Mouse (Mus musculus) heart, adult 2 months (tissue): ENCODE results near the gene Tgm2. TPM values are rescaled to one million over a fixed set of nuclear protein-coding genes. Genes with fewer than 3 reads are reported as not detected.

Experiments used
- DNase-seq, 2 experiments: peaks; one replicate each; pipeline ENCODE4 v3.0.0; 2021
- H3K27ac ChIP-seq: fragments of 200-600 bp; 2 replicates; pipeline ENCODE4 v1.8.1; 2022
- H3K27me3 ChIP-seq: fragments of 200-500 bp; 2 replicates; pipeline ENCODE4 v1.6.1; 2012; ENCODE audit warnings: mild to moderate bottlenecking, low read length, inconsistent platforms, mixed read lengths; ENCODE audit not compliant: control insufficient read depth, insufficient read depth
- H3K36me3 ChIP-seq: fragments of 200-500 bp; 2 replicates; pipeline ENCODE4 v1.6.1; 2012; ENCODE audit warnings: low read length, inconsistent platforms; ENCODE audit not compliant: control insufficient read depth, insufficient read depth
- H3K4me1 ChIP-seq: fragments of 200-500 bp; 2 replicates; pipeline ENCODE4 v1.6.1; 2011; ENCODE audit warnings: low read length; ENCODE audit not compliant: control insufficient read depth, insufficient read depth
- H3K4me3 ChIP-seq: fragments of 200-600 bp; 2 replicates; pipeline ENCODE4 v1.8.1; 2022
- H3K79me2 ChIP-seq: fragments of 200-500 bp; replicated peaks from 2 replicates; pipeline ENCODE4 v1.6.1; 2012; ENCODE audit warnings: mild to moderate bottlenecking, inconsistent platforms, low read length, moderate library complexity, mixed read lengths; ENCODE audit not compliant: control insufficient read depth, insufficient read depth
- H3K9ac ChIP-seq: fragments of 200-500 bp; 2 replicates; pipeline ENCODE4 v1.6.1; 2012; ENCODE audit warnings: low read depth, mild to moderate bottlenecking, control low read depth, inconsistent platforms, low read length, mixed read lengths
- CTCF ChIP-seq: fragments of 200-600 bp; IDR thresholded peaks from 2 replicates; pipeline ENCODE4 v1.8.1; 2022; ENCODE audit warnings: antibody characterized with exemption, mild to moderate bottlenecking, moderate library complexity
- EP300 ChIP-seq: fragments of 200-500 bp; IDR thresholded peaks from 2 replicates; pipeline ENCODE4 v1.6.1; 2011; ENCODE audit warnings: low read depth, low read length, control low read depth; ENCODE audit not compliant: insufficient read depth
- POLR2A ChIP-seq: fragments of 200-500 bp; IDR thresholded peaks from 2 replicates; pipeline ENCODE4 v1.6.1; 2011; ENCODE audit warnings: mild to moderate bottlenecking, low read depth, low read length, control low read depth; ENCODE audit not compliant: insufficient read depth
- WGBS: fragments of 180-500 bp; shearing (Covaris S2); methylation state at CpG from one replicate; pipeline ENCODE4 v1.1.7; 2018; 5-methylcytosine and 5-hydroxymethylcytosine counted together
- intact Hi-C: fragments of 180-260 bp; cut with DNase I; formaldehyde crosslinking; loops from one replicate; pipeline ENCODE4 v1.15.1; 2025
- polyA plus RNA-seq: library from polyadenylated mRNA; depleted of rRNA; stranded (reverse); fragments of >200 nt; gene quantifications from 2 replicates; pipeline ENCODE4 v1.2.3, GENCODE M21; 2012
- total RNA-seq, 2 experiments: library from RNA; stranded (reverse); gene quantifications; 2 replicates each; pipeline ENCODE4 v1.2.3; 2021

Gene Tgm2
- total and polyA plus RNA-seq, 3 experiments, result 155 to 286 (median 270) TPM

- intact Hi-C loops, result no loop called here
- Histone ChIP-seq H3K27me3 (no peaks in the 10 kb centered on the region), H3K9ac (no peak overlapping the region), H3K4me3 (no peak overlapping the region), H3K79me2 (no peaks in the 10 kb centered on the region), H3K4me1 (peaks cover 43% of the 10 kb centered on the region), H3K27ac (peak overlapping the region; percentile 73), H3K36me3 (peaks cover 43% of the 10 kb centered on the region)
- TF ChIP-seq CTCF, result no peak
- WGBS, result 83% methylated on average over 16 of the region's 16 CpGs
- DNase-seq, result no peak
Measured at GRCm38 (mm10) chr2:158129291-158130002, 16.8 kb downstream of the Tgm2 start.

GRCm38 (mm10) chr2:158128461-158129130 is 17.6 kb downstream of the Tgm2 start:
- H3K4me1 ChIP-seq, result peaks cover 40% of the 10 kb centered on the region

GRCm38 (mm10) chr2:158127872-158128271 is 18.4 kb downstream of the Tgm2 start:
- Histone ChIP-seq H3K4me3 (no peak overlapping the region), H3K79me2 (no peaks in the 10 kb centered on the region), H3K9ac (no peak overlapping the region), H3K4me1 (peaks cover 41% of the 10 kb centered on the region), H3K27ac (peak overlapping the region; percentile 73), H3K27me3 (no peaks in the 10 kb centered on the region), H3K36me3 (peaks cover 40% of the 10 kb centered on the region)
- TF ChIP-seq POLR2A, result no peak
- TF ChIP-seq EP300, result peak; percentile 96
- TF ChIP-seq CTCF, result no peak
- intact Hi-C loops, result no loop called here
- peak in 1 of 2 experiments; percentile 53 for DNase-seq
- WGBS, result 62% methylated on average over 7 of the region's 7 CpGs

More at GRCm38 (mm10) chr2:158128461-158129130, 17.6 kb downstream of the Tgm2 start:
- H3K79me2 ChIP-seq, result no peaks in the 10 kb centered on the region
- H3K27me3 ChIP-seq, result no peaks in the 10 kb centered on the region
- WGBS, result 60% methylated on average over 8 of the region's 8 CpGs
- peak overlapping the region; percentile 47; the same call in 1 of the 2 replicates for H3K9ac ChIP-seq
- TF ChIP-seq EP300 (no peak), POLR2A (no peak), CTCF (no peak)
- H3K27ac ChIP-seq, result peak overlapping the region; percentile 73
- intact Hi-C loops, result no loop called here
- no peak overlapping the region for H3K4me3 ChIP-seq
- peaks cover 40% of the 10 kb centered on the region for H3K36me3 ChIP-seq
- DNase-seq, result peak in 1 of 2 experiments; percentile 33

GRCm38 (mm10) chr2:158127245-158127644 is 19.0 kb downstream of the Tgm2 start:
- TF ChIP-seq EP300, result no peak
- TF ChIP-seq POLR2A, result no peak
- no peak for TF ChIP-seq CTCF
- no peak overlapping the region for H3K9ac ChIP-seq
- WGBS, result 83% methylated on average over 6 of the region's 6 CpGs

DNA sequence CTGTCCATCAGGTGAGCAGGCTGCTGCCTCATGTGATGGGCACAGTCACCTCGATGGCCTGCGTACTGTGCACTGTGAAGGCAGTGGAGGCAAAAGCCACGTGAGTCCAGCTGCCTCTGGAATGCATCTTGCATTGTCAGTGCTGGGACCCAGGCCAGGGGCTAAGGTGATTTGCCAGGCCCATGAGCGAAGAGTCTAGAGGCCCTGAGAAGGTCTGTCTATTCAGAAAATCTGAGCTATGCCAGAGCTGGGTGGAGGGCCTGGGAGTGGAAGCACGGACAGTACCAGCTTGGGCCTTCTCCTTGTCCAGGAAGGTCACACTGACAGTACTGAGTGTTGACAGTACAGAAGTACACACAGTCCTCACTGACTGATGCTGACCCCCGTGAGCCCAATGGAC is 23.4 kb downstream of the Tgm2 start:
- Histone ChIP-seq H3K36me3 (peaks cover 19% of the 10 kb centered on the region), H3K4me1 (peaks cover 28% of the 10 kb centered on the region), H3K79me2 (no peaks in the 10 kb centered on the region), H3K27ac (peak overlapping the region; percentile 86), H3K9ac (peak overlapping the region; percentile 24; the same call in 1 of the 2 replicates), H3K4me3 (no peak overlapping the region), H3K27me3 (no peaks in the 10 kb centered on the region)
- 32% methylated on average over 6 of the region's 6 CpGs for WGBS
- no peak for TF ChIP-seq CTCF
- TF ChIP-seq POLR2A, result peak; percentile 24; the same call in 1 of the 2 replicates
- TF ChIP-seq EP300, result peak; percentile 93
- DNase-seq, result peak; percentile 80 to 87
- intact Hi-C loops, result loop anchor here (1.0 kb wide), 1 partner anchor 18 kb away; no protein-coding TSS in a partner anchor

More at GRCm38 (mm10) chr2:158127245-158127644, 19.0 kb downstream of the Tgm2 start:
- intact Hi-C loops, result no loop called here
- H3K79me2 ChIP-seq, result no peaks in the 10 kb centered on the region
- peaks cover 41% of the 10 kb centered on the region for H3K36me3 ChIP-seq
- DNase-seq, result no peak
- H3K27ac ChIP-seq, result peak overlapping the region; percentile 73
- H3K27me3 ChIP-seq, result no peaks in the 10 kb centered on the region
- peaks cover 43% of the 10 kb centered on the region for H3K4me1 ChIP-seq
- H3K4me3 ChIP-seq, result no peak overlapping the region
